Mouse (Mus musculus): ENCODE data around the gene Mrm1. TPM values are rescaled to one million over a fixed set of nuclear protein-coding genes. Genes with fewer than 3 reads are reported as not detected.

Gene Mrm1
- polyA plus RNA-seq, 1 experiment from 2014 or later = 8.9 TPM

- Histone ChIP-seq H3K27ac (ENCODE audit: low read depth, low read length) (no peak overlapping the region), H3K4me2 (replicated peaks; ENCODE audit: low read depth) (no peak overlapping the region), H3K36me3 (ENCODE audit: control insufficient read depth, insufficient read depth) (peaks cover 21% of the 10 kb centered on the region), H3K27me3 (replicated peaks; ENCODE audit: control insufficient read depth, insufficient read depth, low read length) (no peaks in the 10 kb centered on the region), H3K9me3 (ENCODE audit: control insufficient read depth) (no peaks in the 10 kb centered on the region), H3K4me1 (replicated peaks; ENCODE audit: control insufficient read depth, insufficient read depth, low read length) (no peaks in the 10 kb centered on the region), H3K4me3 (ENCODE audit: low read depth, low read length) (no peak overlapping the region), H3K9ac (ENCODE audit: low read depth, low read length) (no peak overlapping the region)
- no peak for ATAC-seq
- TF ChIP-seq CTCF (IDR thresholded peaks at IDR 0.05; ENCODE audit: low read depth) = peak; percentile 59
- WGBS = 83% methylated on average over 6 of the region's 6 CpGs
These were observed 2.0 kb downstream of the Mrm1 start for GRCm38 (mm10) chr11:84817362-84817761.

- H3K27me3 ChIP-seq (replicated peaks; ENCODE audit: control insufficient read depth, insufficient read depth, low read length) = no peaks in the 10 kb centered on the region
- ATAC-seq = no peak
- 63% methylated on average over 13 of the region's 13 CpGs for WGBS
- no peak overlapping the region for H3K27ac ChIP-seq (ENCODE audit: low read depth, low read length)
- H3K4me2 ChIP-seq (replicated peaks; ENCODE audit: low read depth) = no peak overlapping the region
- no peak overlapping the region for H3K4me3 ChIP-seq (ENCODE audit: low read depth, low read length)
- H3K36me3 ChIP-seq (ENCODE audit: control insufficient read depth, insufficient read depth) = 0 out of 2 replicates have a peak, but pooled peaks cover 7% of the 10 kb centered on the region
- peak; percentile 97 for TF ChIP-seq CTCF (IDR thresholded peaks at IDR 0.05; ENCODE audit: low read depth)
- H3K4me1 ChIP-seq (replicated peaks; ENCODE audit: control insufficient read depth, insufficient read depth, low read length) = no peaks in the 10 kb centered on the region
- H3K9me3 ChIP-seq (ENCODE audit: control insufficient read depth) = no peaks in the 10 kb centered on the region
- no peak overlapping the region for H3K9ac ChIP-seq (ENCODE audit: low read depth, low read length)
These were observed 5.4 kb downstream of the Mrm1 start for GRCm38 (mm10) chr11:84813724-84814510.

- 83% methylated on average over 4 of the region's 4 CpGs for WGBS
- ATAC-seq = no peak
- Histone ChIP-seq H3K9me3 (ENCODE audit: control insufficient read depth) (no peaks in the 10 kb centered on the region), H3K27me3 (replicated peaks; ENCODE audit: control insufficient read depth, insufficient read depth, low read length) (no peaks in the 10 kb centered on the region), H3K27ac (ENCODE audit: low read depth, low read length) (no peak overlapping the region), H3K4me2 (replicated peaks; ENCODE audit: low read depth) (no peak overlapping the region), H3K9ac (ENCODE audit: low read depth, low read length) (no peak overlapping the region), H3K36me3 (ENCODE audit: control insufficient read depth, insufficient read depth) (no peaks in the 10 kb centered on the region), H3K4me1 (replicated peaks; ENCODE audit: control insufficient read depth, insufficient read depth, low read length) (no peaks in the 10 kb centered on the region), H3K4me3 (ENCODE audit: low read depth, low read length) (no peak overlapping the region)
- TF ChIP-seq CTCF (IDR thresholded peaks at IDR 0.05; ENCODE audit: low read depth) = no peak
These were observed 14.9 kb downstream of the Mrm1 start for GRCm38 (mm10) chr11:84804373-84804772.

GRCm38 (mm10) chr11:84797627-84798353 is 21.5 kb downstream of the Mrm1 start:
- Histone ChIP-seq H3K4me3 (ENCODE audit: low read depth, low read length) (no peak overlapping the region), H3K4me2 (replicated peaks; ENCODE audit: low read depth) (no peak overlapping the region), H3K27me3 (replicated peaks; ENCODE audit: control insufficient read depth, insufficient read depth, low read length) (no peaks in the 10 kb centered on the region), H3K9ac (ENCODE audit: low read depth, low read length) (no peak overlapping the region), H3K36me3 (ENCODE audit: control insufficient read depth, insufficient read depth) (no peaks in the 10 kb centered on the region), H3K9me3 (ENCODE audit: control insufficient read depth) (no peaks in the 10 kb centered on the region), H3K27ac (ENCODE audit: low read depth, low read length) (no peak overlapping the region), H3K4me1 (replicated peaks; ENCODE audit: control insufficient read depth, insufficient read depth, low read length) (no peaks in the 10 kb centered on the region)
- TF ChIP-seq CTCF (IDR thresholded peaks at IDR 0.05; ENCODE audit: low read depth) = peak; percentile 96
- 19% methylated on average over 21 of the region's 21 CpGs for WGBS
- ATAC-seq = no peak

- TF ChIP-seq CTCF (IDR thresholded peaks at IDR 0.05; ENCODE audit: low read depth) = no peak
- no peaks in the 10 kb centered on the region for H3K4me1 ChIP-seq (replicated peaks; ENCODE audit: control insufficient read depth, insufficient read depth, low read length)
- no peaks in the 10 kb centered on the region for H3K9me3 ChIP-seq (ENCODE audit: control insufficient read depth)
- no peak overlapping the region for H3K9ac ChIP-seq (ENCODE audit: low read depth, low read length)
- no peak overlapping the region for H3K27ac ChIP-seq (ENCODE audit: low read depth, low read length)
- H3K4me3 ChIP-seq (ENCODE audit: low read depth, low read length) = no peak overlapping the region
- H3K36me3 ChIP-seq (ENCODE audit: control insufficient read depth, insufficient read depth) = no peaks in the 10 kb centered on the region
- H3K27me3 ChIP-seq (replicated peaks; ENCODE audit: control insufficient read depth, insufficient read depth, low read length) = no peaks in the 10 kb centered on the region
- ATAC-seq = no peak
- no peak overlapping the region for H3K4me2 ChIP-seq (replicated peaks; ENCODE audit: low read depth)
- WGBS = 46% methylated on average over 10 of the region's 10 CpGs
These were observed 22.3 kb downstream of the Mrm1 start for GRCm38 (mm10) chr11:84797026-84797425.

GRCm38 (mm10) chr11:84794496-84795113 is 24.7 kb downstream of the Mrm1 start:
- no peak overlapping the region; the same call in 1 of the 2 replicates for H3K4me2 ChIP-seq (replicated peaks; ENCODE audit: low read depth)
- H3K27ac ChIP-seq (ENCODE audit: low read depth, low read length) = no peak overlapping the region
- no peaks in the 10 kb centered on the region for H3K27me3 ChIP-seq (replicated peaks; ENCODE audit: control insufficient read depth, insufficient read depth, low read length)
- no peaks in the 10 kb centered on the region for H3K4me1 ChIP-seq (replicated peaks; ENCODE audit: control insufficient read depth, insufficient read depth, low read length)
- TF ChIP-seq CTCF (IDR thresholded peaks at IDR 0.05; ENCODE audit: low read depth) = peak; percentile 98
- H3K9ac ChIP-seq (ENCODE audit: low read depth, low read length) = no peak overlapping the region
- no peaks in the 10 kb centered on the region for H3K9me3 ChIP-seq (ENCODE audit: control insufficient read depth)
- no peak overlapping the region for H3K4me3 ChIP-seq (ENCODE audit: low read depth, low read length)
- 11% methylated on average over 17 of the region's 17 CpGs for WGBS
- no peak for ATAC-seq
- no peaks in the 10 kb centered on the region for H3K36me3 ChIP-seq (ENCODE audit: control insufficient read depth, insufficient read depth)
